Mouse (Mus musculus) right cerebral cortex, postnatal 14 days (tissue): ENCODE data around the gene Map3k20.

Source experiments
- DNase-seq: peaks from one replicate; pipeline ENCODE4 v3.0.0; 2022

Gene Map3k20

GRCm38 (mm10) chr2:72285256-72285887 is at the start of gene Map3k20:
Gene Map3k20, plus strand, starts transcription at chr2:72285637.
- peak; percentile 67 for DNase-seq

- DNase-seq, result no peak
Observed at GRCm38 (mm10) chr2:72238421-72238820, 47.0 kb upstream of the Map3k20 start.

- no peak for DNase-seq
Observed at GRCm38 (mm10) chr2:72238925-72239324, 46.5 kb upstream of the Map3k20 start.

- no peak for DNase-seq
Observed at GRCm38 (mm10) chr2:72239456-72239855, 46.0 kb upstream of the Map3k20 start.

DNA sequence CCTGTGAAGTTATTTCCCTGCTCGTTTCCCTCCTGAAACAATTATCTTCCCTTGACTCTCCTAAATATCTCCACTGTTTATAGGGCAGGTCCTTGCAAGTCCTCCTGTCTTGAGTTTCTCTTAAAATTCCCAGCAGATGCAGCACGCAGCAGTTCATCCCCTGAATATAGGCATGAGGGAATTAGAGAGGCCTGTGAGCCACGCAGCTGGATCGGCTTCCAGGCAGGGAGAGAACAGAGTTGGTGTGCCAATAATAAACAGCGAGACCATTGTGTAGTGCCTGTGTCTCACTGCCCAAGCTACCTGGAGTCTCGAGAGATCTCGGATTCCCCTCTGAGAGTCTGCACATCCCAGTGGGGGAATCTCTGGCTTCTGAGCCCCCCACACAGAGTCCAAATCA is 45.4 kb upstream of the Map3k20 start:
- no peak for DNase-seq

DNA sequence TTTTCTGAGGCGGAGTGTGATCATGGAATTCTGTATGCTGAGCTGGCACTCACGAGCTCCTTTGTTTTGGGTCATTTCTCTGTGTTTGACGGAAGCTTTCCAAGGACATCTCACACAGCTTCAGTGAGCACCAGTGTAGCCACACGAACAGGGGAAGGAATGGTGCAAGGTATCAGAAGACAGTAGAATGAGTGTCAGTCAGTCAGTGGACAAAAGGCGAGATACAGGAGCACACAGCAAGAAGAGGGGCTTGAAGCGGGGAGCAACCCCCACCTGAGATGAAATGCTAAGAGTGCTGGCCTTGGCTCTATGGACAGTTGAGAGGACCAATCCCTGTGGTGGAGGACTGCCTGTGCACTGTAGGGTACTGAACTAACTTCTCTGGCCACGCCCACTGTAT is 44.7 kb upstream of the Map3k20 start:
- DNase-seq, result no peak

- no peak for DNase-seq
Observed at GRCm38 (mm10) chr2:72241714-72242472, 43.5 kb upstream of the Map3k20 start.

GRCm38 (mm10) chr2:72242910-72243675 is 42.3 kb upstream of the Map3k20 start:
- DNase-seq, result no peak

DNA sequence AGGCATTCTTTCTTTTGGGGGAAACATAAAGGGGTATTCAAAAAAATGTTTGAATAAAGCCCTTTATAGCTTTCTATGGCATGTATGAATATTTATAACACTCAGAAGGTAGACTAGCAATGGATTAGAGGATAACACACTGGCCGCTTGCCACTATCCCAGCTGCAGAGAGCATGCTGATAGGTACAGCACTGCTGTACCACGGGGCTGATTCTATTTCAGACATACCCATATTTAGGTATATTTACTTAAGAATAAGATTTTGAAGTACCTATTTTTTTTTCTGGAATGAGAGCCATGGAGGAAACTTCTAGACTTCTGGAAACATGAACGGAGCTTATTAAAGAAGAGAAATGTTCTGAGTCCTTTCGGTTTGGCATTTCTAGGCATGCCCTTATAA is 39.8 kb upstream of the Map3k20 start:
- DNase-seq, result no peak

DNA sequence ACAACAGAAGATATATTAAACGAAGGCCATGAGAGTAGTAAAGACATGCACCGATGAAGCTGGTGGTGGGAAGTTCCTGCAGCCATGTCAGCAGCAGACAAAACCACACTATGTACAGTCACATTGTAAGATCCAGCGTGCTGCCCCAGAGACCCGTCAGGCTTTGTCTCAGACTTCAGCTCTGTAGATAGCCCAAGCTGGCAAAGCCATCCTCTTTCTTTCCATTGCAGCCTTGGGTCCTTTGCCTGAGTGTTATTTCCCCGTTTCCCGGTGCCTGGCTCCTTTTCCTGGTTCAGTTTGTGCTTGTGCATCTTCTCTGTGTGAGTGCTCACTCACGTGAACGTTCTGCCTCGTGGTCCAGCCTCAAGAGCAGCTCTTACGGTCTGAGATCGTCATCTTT is 39.1 kb upstream of the Map3k20 start:
- no peak for DNase-seq

DNA sequence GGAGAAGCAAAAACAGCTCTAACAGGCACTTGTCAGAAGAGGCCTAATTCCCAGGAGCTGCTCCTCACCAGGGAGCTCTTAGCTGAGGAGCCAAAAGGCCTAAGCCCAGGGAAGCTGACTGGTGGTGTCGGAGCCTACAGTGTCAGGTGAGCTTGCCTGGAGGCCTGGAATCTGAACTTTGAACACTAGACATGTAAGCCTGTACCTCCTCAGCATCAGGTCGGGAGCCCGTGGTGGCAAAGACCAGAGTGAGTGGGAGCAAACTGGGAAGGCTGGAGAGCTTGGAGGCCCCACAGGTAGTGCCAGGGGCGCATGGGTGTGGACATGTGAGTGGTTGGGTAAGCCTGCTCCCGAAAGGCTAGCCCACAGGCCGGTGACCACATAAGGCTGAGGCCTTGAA is 37.6 kb upstream of the Map3k20 start:
- DNase-seq, result no peak

GRCm38 (mm10) chr2:72252510-72253505 is 32.6 kb upstream of the Map3k20 start:
- no peak for DNase-seq

DNA sequence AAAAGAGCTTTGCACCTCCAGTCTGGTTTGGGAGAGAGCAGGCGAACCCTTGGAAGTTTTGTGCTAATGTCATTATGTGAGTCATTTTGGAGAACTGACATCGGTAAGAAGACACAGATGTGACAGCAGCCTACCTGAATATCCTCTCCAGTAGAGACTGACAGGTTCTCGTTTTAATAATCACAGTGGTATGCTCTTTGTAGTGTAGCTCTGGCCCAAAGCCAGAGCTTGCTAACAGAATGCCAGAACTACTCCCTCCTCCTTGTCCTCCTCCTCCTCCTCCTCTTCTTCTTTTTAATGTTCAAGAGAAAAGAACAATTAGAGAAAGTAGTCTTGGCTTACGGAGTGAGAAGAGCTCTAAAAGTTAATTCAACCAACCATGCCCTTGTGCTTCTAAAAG is 31.6 kb upstream of the Map3k20 start:
- DNase-seq, result no peak

DNA sequence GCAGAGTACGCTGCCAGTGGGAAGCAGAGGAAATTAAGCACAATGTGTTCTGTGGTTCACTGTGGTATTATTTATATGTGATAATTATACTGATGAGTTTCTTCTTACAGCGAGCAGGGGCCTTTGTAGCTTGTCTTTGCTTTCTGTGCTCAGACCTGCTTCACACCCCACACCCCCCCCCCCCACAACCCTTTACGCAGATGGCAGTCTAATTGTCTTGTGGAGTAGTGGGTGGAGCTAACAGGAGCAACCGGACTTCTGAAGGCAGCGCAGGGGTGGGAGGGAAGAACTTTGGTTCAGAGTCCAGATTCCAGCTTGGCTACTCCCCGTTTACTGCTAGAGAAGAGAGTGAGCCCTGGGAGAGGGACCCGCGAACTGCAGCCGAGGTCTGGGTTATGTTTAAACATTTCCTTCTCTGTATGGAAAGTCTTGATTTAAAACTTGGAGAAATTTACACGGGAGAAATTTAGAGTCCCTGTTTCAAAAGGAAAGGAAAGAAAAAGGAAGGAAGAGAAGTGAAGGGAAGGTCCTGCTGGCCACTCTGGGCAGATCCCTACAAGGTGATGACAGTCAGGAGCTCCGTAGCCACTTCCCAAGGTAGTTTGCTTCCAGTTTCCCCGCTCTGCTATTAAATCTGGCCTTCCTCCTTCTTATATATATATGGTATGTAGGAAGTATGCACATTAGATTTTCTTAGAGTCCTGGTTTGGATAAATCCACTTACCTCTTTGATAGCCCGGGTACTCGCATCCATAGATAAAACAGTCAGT is 30.4 kb upstream of the Map3k20 start:
- DNase-seq, result no peak

DNA sequence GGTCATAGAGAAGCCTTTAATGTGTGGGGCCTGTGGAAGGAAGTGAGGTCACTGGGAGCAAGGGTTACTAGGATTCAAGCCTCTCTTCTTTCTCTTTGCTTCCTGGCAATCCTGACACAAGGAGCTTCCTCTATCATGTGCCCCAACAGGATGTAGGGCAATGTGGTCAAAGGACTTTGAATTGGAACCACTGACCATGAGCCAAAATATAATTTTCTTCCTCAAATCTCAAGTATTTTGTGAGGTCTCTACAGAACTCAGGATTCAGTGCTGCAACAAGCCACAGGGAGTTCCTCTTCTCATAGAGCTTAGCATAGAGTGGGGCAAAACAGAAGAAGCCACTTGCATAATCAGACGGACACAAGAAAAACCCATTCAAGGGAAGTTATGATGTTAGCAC is 24.7 kb upstream of the Map3k20 start:
- no peak for DNase-seq

DNA sequence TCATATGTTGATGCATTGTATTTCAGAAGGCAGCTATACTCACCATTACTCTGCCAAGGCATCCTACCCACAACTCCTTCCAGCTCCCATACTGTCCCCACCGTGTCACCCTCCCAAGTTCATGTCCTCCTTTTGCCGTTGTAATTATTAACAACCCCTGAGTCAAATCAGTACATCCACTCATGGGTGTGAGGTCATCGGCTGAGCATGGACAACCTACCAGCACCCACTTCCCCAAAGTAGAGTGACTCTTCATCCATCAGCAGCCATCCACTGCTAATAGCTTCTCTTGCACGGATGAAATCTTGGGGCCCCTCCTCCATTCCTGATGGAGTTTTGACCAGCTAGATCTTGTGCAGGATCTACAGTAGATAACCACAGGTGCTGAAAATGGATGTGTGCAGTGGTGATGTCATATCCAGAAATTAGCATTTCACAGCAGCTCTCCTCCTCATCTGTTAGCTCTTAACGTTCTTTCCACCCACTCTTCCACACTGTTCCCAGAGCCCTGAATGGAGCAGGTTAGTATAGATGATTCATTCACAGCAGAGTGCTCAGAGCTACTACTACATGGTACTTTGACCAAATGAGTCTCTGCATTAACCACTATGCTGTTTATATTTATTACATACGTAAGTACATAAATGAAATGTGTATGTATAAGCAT is 22.5 kb upstream of the Map3k20 start:
- DNase-seq, result no peak

- no peak for DNase-seq
Observed at GRCm38 (mm10) chr2:72267390-72267789, 18.0 kb upstream of the Map3k20 start.

DNA sequence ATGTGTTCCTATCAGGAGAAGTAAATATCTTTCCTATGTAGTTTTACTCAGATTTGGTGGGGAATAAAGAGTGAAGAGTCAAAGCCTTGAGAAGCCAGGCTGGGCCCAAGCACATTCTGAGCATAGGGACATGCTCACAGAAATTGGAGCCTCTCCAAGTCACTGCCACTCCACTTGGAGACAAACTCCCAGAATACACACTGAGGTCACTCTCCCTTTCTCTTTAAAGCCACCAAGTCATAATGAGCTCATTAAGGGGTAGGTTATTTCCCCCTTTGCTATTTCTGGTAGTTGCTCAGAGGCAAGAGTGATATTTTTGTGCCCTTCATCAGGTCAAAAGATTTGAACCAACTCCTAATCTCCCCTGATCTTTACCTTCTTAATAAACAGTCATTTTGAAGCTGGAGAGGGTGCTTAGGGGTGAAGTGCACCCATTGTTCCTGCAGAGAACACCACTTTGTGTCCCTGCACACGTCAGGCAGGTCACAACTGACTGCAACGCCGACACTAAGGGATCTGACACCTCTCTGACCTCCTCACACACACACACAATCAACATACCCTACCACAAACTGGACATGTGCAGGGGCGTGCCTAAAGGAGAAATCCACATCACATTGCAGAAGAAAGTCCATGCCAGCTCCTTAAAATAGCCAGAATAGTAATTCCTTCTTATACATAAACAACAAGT is 15.6 kb upstream of the Map3k20 start:
- DNase-seq, result no peak

GRCm38 (mm10) chr2:72278247-72278873 is 7.1 kb upstream of the Map3k20 start:
- DNase-seq, result no peak

- DNase-seq, result no peak
Observed at GRCm38 (mm10) chr2:72280524-72280923, 4.9 kb upstream of the Map3k20 start.
